Mouse (Mus musculus) MEL (cell line): ENCODE results near the gene Kcnh3. TPM values are rescaled to one million over a fixed set of nuclear protein-coding genes. Genes with fewer than 3 reads are reported as not detected.
"Not testable (repeated sequence)": the region's sequence is repeated elsewhere in the genome, so short reads cannot be mapped to it uniquely, and the experiment has no call there.

Source experiments
- DNase-seq: peaks from one replicate; pipeline ENCODE4 v3.0.0; 2011; ENCODE audit warnings: low read depth, low spot score
- H3K27ac ChIP-seq: 2 replicates; pipeline ENCODE4 v1.5.1; 2012; ENCODE audit warnings: low read depth, mild to moderate bottlenecking, control low read depth, low read length, moderate library complexity; ENCODE audit not compliant: control insufficient read depth
- H3K27me3 ChIP-seq, 2 experiments: fragments of 150-350 bp in 1 of 2; sonication (generic) in 1 of 2; 2 replicates each; pipeline ENCODE4 v1.6.1; 2012; ENCODE audit warnings: low read length in 2 of 2, mild to moderate bottlenecking in 2 of 2, improper control_type of control experiment in 1 of 2, moderate library complexity in 1 of 2; ENCODE audit not compliant: insufficient read depth in 2 of 2, control insufficient read depth in 1 of 2
- H3K36me3 ChIP-seq, 2 experiments: 2 replicates each; pipeline ENCODE4 v1.6.1; 2012 to 2014; ENCODE audit warnings: low read length in 2 of 2, improper control_type of control experiment in 1 of 2, inconsistent platforms in 1 of 2, mild to moderate bottlenecking in 1 of 2; ENCODE audit not compliant: insufficient read depth in 2 of 2, control insufficient read depth in 1 of 2
- H3K4me1 ChIP-seq, 2 experiments: fragments of 150-350 bp in 1 of 2; sonication (generic) in 1 of 2; 2 replicates each; pipeline ENCODE4 v1.6.1; 2012; ENCODE audit warnings: low read length in 2 of 2, improper control_type of control experiment in 1 of 2, mild to moderate bottlenecking in 1 of 2; ENCODE audit not compliant: insufficient read depth in 2 of 2, control insufficient read depth in 1 of 2
- H3K4me3 ChIP-seq, 2 experiments: fragments of 150-350 bp in 1 of 2; sonication (generic) in 1 of 2; 2 replicates each; pipeline ENCODE4 v1.5.1; 2012; ENCODE audit warnings: low read depth in 2 of 2, low read length in 2 of 2, mild to moderate bottlenecking in 2 of 2, moderate library complexity in 2 of 2, control low read depth in 1 of 2, improper control_type of control experiment in 1 of 2; ENCODE audit not compliant: control insufficient read depth in 1 of 2, insufficient read depth in 1 of 2
- H3K79me2 ChIP-seq: 2 replicates; pipeline ENCODE4 v1.6.1; 2012; ENCODE audit warnings: mild to moderate bottlenecking, low read length, moderate library complexity; ENCODE audit not compliant: control insufficient read depth, poor library complexity, insufficient read depth
- H3K9ac ChIP-seq: 2 replicates; pipeline ENCODE4 v1.6.1; 2012; ENCODE audit warnings: low read depth, mild to moderate bottlenecking, control low read depth, low read length, moderate library complexity; ENCODE audit not compliant: control insufficient read depth, poor library complexity, severe bottlenecking
- H3K9me3 ChIP-seq: fragments of 150-350 bp; sonication (generic); replicated peaks from 2 replicates; pipeline ENCODE4 v1.6.1; 2012; ENCODE audit warnings: mild to moderate bottlenecking, low read length, improper control_type of control experiment, moderate library complexity; ENCODE audit not compliant: insufficient read depth
- EP300 ChIP-seq, 2 experiments: IDR thresholded peaks; 2 replicates each; pipeline ENCODE4 v1.6.1; 2011; ENCODE audit warnings: improper control_type of control experiment in 2 of 2, low read length in 2 of 2, low read depth in 1 of 2, mild to moderate bottlenecking in 1 of 2
- JUND ChIP-seq: IDR thresholded peaks from 2 replicates; pipeline ENCODE4 v1.6.1; 2011; ENCODE audit warnings: low read depth, mild to moderate bottlenecking, improper control_type of control experiment, low read length
- MAFK ChIP-seq: IDR thresholded peaks from 2 replicates; pipeline ENCODE4 v1.6.1; 2011; ENCODE audit warnings: low read depth, mild to moderate bottlenecking, low read length, improper control_type of control experiment, borderline replicate concordance
- MAZ ChIP-seq: IDR thresholded peaks from 2 replicates; pipeline ENCODE4 v1.6.1; 2012; ENCODE audit warnings: low read depth, mild to moderate bottlenecking, inconsistent platforms, low read length, improper control_type of control experiment
- MEF2A ChIP-seq: IDR thresholded peaks from 2 replicates; pipeline ENCODE4 v1.6.1; 2014; ENCODE audit warnings: low read depth, mild to moderate bottlenecking, inconsistent platforms, low read length, improper control_type of control experiment; ENCODE audit not compliant: poor library complexity, insufficient replicate concordance, severe bottlenecking; ENCODE audit errors: extremely low read depth
- MYC ChIP-seq: IDR thresholded peaks from 2 replicates; pipeline ENCODE4 v1.6.1; 2011; ENCODE audit warnings: low read depth, mild to moderate bottlenecking, low read length, improper control_type of control experiment, moderate library complexity
- NRF1 ChIP-seq: IDR thresholded peaks from 2 replicates; pipeline ENCODE4 v1.6.1; 2014; ENCODE audit warnings: low read depth, mild to moderate bottlenecking, inconsistent platforms, low read length, improper control_type of control experiment, moderate library complexity; ENCODE audit not compliant: poor library complexity, insufficient read depth, severe bottlenecking
- RCOR1 ChIP-seq: IDR thresholded peaks from 2 replicates; pipeline ENCODE4 v1.6.1; 2012; ENCODE audit warnings: low read depth, mild to moderate bottlenecking, inconsistent platforms, low read length, improper control_type of control experiment
- TCF12 ChIP-seq: IDR thresholded peaks from 2 replicates; pipeline ENCODE4 v1.6.1; 2014; ENCODE audit warnings: low read depth, mild to moderate bottlenecking, inconsistent platforms, low read length, improper control_type of control experiment, moderate library complexity
- UBTF ChIP-seq: IDR thresholded peaks from 2 replicates; pipeline ENCODE4 v1.6.1; 2012; ENCODE audit warnings: low read depth, mild to moderate bottlenecking, inconsistent platforms, low read length, improper control_type of control experiment, moderate library complexity, borderline replicate concordance; ENCODE audit not compliant: insufficient read depth
- ZMIZ1 ChIP-seq: IDR thresholded peaks from 2 replicates; pipeline ENCODE4 v1.6.1; 2012; ENCODE audit warnings: low read depth, mild to moderate bottlenecking, inconsistent platforms, low read length, improper control_type of control experiment, moderate library complexity
- polyA plus RNA-seq, 2 experiments: library from polyadenylated mRNA; stranded (reverse) in 1 of 2; unstranded in 1 of 2; fragments of >175 nt in 1 of 2; fragments of >200 nt in 1 of 2; gene quantifications; 2 replicates each; pipeline versions ENCODE4 v1.2.1 to v1.2.4; 2012; ENCODE audit warnings: low replicate concordance in 2 of 2, low read depth in 1 of 2; ENCODE audit not compliant: insufficient read length in 2 of 2, insufficient read depth in 1 of 2, missing spikeins in 1 of 2
- total RNA-seq: library from RNA; depleted of rRNA; stranded (reverse); fragments of 300-350 nt; gene quantifications from 2 replicates; pipeline ENCODE4 v1.2.3, GENCODE M21; 2012

Gene Kcnh3
- total and polyA plus RNA-seq, 3 experiments = 0.15 to 1.3 TPM; not detected in 1

DNA sequence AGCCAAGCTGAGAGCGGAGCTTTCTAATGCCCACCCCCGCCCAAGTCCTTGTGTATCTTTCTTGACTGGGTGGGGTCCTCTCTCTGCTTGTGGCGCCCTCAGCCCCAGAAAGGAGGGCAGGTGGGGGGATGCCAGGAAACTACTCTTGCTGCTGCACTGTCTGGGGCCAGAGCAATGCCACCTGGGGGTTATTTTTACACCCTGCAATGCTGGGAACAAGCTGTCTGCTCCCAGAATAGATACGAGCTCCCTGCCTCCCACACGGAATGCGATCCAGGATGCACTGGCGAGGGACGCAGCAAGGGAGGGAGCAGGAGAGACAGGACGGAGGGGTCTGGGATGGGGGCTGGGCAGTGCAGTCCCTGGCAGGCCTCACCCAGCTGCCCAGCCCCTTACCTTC lies 24.3 kb downstream of the Kcnh3 start:
- DNase-seq = no peak
- Histone ChIP-seq H3K9ac (no peak overlapping the region), H3K79me2 (peaks cover 4% of the 10 kb centered on the region; the same call in 1 of the 2 replicates), H3K27me3 (no peaks in the 10 kb centered on the region), H3K9me3 (no peaks in the 10 kb centered on the region), H3K4me1 (peaks cover 0 to 9% of the 10 kb centered on the region in 2 experiments; a peak in 2 of 4 replicates), H3K36me3 (peaks cover 0 to 5% of the 10 kb centered on the region in 2 experiments), H3K27ac (no peak overlapping the region), H3K4me3 (no peak overlapping the region)
- TF ChIP-seq TCF12 = no peak
- no peak for TF ChIP-seq JUND

DNA sequence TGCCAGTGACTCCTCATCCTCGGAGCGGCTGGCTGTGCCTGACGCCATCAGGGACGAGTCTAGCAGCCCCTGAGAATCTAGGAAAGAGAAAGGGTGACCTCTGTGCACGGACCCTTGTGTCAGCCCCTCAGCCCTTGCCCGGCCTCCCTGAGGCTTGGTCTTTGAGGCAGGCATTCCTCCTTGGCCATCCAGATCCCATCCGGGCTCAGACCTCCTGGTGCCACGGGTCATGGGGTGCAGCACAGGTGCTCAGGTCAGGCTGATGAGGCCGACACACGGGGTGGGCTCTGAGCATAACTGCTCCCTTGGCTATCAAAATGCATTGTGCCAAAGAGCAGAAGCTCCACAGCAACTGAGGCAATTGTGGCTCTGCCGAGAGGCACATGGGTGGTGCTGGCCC lies 25.3 kb downstream of the Kcnh3 start:
- TF ChIP-seq JUND (no peak), UBTF (no peak), NRF1 (no peak), MAFK (no peak), MAZ (no peak), MEF2A (no peak), ZMIZ1 (no peak), RCOR1 (no peak), EP300 (IDR thresholded peaks at IDR 0.05; ENCODE audit: low read depth in 1 of 2, low read length in 2 of 2) (no peak), MYC (no peak)
- Histone ChIP-seq H3K36me3 (peaks cover 0 to 5% of the 10 kb centered on the region in 2 experiments), H3K9me3 (no peaks in the 10 kb centered on the region), H3K4me1 (peaks cover 0 to 15% of the 10 kb centered on the region in 2 experiments; a peak in 2 of 4 replicates), H3K4me3 (no peak overlapping the region), H3K9ac (no peak overlapping the region), H3K27ac (no peak overlapping the region), H3K79me2 (peaks cover 4% of the 10 kb centered on the region; the same call in 1 of the 2 replicates), H3K27me3 (no peaks in the 10 kb centered on the region)
- DNase-seq = no peak

DNA sequence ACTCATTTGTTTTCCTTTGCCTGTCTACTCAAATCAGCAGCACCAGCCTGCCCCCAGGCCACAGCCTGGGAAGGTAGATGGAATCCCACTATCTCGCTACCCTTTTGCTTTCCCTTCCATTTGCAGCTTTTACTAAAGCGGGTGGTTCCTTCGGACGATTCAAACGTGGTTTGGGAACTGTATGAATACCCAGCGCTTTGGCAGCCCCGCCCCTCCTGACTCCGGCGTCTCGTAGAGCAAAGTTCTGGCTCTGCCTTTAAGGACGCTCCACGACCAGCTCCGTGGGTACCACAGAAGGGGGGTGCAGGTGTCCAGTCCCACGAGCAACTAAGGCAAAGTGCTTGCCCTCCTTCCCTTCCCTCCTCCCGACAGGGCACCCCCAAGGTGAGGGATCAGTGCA lies 26.4 kb downstream of the Kcnh3 start:
- Histone ChIP-seq H3K27ac (peak overlapping the region; percentile 47), H3K4me3 (peak overlapping the region; percentile 76 to 83), H3K9ac (peak overlapping the region; percentile 77), H3K4me1 (peaks cover 0 to 15% of the 10 kb centered on the region in 2 experiments; a peak in 2 of 4 replicates)
- not testable (repeated sequence) for H3K27me3 ChIP-seq, H3K9me3 ChIP-seq, H3K79me2 ChIP-seq, H3K36me3 ChIP-seq
- DNase-seq = peak; percentile 62
